ENCODE assay signal across 12 mouse cellular contexts in the genomic region with DNA sequence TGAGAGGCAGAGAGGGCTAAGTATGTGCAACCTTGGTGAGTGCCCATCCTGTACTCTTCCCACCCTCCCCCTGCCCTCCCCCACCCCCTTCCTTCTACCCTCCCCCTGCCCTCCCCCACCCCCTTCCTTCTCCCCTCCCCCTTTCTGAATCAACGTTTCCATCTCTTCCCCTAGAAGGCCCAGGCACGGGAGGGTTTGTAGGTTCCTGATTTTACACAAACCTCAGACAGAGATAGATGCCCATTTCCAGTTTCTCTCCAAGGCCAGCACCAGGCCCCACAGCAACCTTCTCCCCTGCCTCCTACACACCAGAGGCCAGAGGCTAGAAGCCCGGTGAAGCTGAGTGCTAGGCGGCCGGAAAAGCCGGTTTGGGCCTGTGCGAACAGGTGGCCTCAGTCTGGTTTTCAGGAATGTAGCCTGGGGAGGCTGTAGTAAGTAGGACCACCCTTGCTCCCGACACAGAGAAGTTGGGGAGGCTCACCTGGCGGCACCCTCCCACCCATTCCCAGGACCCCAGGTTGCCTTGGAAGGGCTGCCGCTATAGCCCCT. TPM values are rescaled to one million over a fixed set of nuclear protein-coding genes. Genes with fewer than 3 reads are reported as not detected.
DNase-seq lines count a peak whose midpoint lies in the region; ATAC-seq and TF ChIP-seq lines count a peak whose summit lies in the region.
"Had no signal": no experiment of that assay in that cellular context is flagged by ENCODE, and none has a peak within 500 bp of the region (broad histone marks: within the 10 kb centered on the region; RNA-seq: fewer than 3 reads in every experiment).

No protein-coding gene starts in this region.

- peaks cover 10% of the 10 kb centered on the region; the same call in 1 of the 2 replicates for H3K27me3 ChIP-seq in embryonic facial prominence, embryonic 10.5 days (replicated peaks; ENCODE audit: low read depth, poor library complexity, severe bottlenecking)
- no peaks in the 10 kb centered on the region for H3K27me3 ChIP-seq in stomach, embryonic 14.5 days (ENCODE audit: control insufficient read depth, insufficient read depth, low read length)
- H3K27me3 ChIP-seq: liver, embryonic 13.5 days had no signal

- H3K27ac ChIP-seq in embryonic facial prominence, embryonic 10.5 days (replicated peaks): peak overlapping the region; percentile 51
- H3K27ac ChIP-seq in stomach, embryonic 14.5 days (ENCODE audit: low read length): peak overlapping the region; percentile 46
- H3K27ac ChIP-seq in gastrocnemius, adult 2 months: no peak overlapping the region
- H3K27ac ChIP-seq: liver, embryonic 13.5 days had no signal

- WGBS in embryonic facial prominence, embryonic 10.5 days: 63% methylated on average over 10 of the region's 10 CpGs
- WGBS in stomach, embryonic 14.5 days: 37% methylated on average over 10 of the region's 10 CpGs

- peak; percentile 42 to 57 for DNase-seq in lung, adult 18-20 months
- no peak for DNase-seq in lung, postnatal 25 days (ENCODE audit: low spot score)
- peak; percentile 56 for DNase-seq in embryonic facial prominence, embryonic 10.5 days (ENCODE audit: low spot score)
- DNase-seq in kidney, postnatal 25 days: peak; percentile 36 to 77
- DNase-seq in gastrocnemius, adult 2 months: no peak
- no peak for DNase-seq in ovary, postnatal 10 days (ENCODE audit: low spot score)
- DNase-seq: adrenal gland, postnatal 36 days; cerebellum, postnatal 36 days; liver, embryonic 13.5 days had no signal

- intact Hi-C loops in gastrocnemius, adult 2 months (cut with DNase I): loop anchor here (5.0 kb wide), 1 partner anchor 174 kb away; no protein-coding TSS in a partner anchor

- no peak for ATAC-seq in stomach, embryonic 14.5 days (ENCODE audit: insufficient number of reproducible peaks, insufficient read depth, low FRiP score, low read depth)
- ATAC-seq: intestine, postnatal 0 days had no signal

- no peaks in the 10 kb centered on the region for H3K9me3 ChIP-seq in embryonic facial prominence, embryonic 10.5 days
- no peaks in the 10 kb centered on the region for H3K9me3 ChIP-seq in stomach, embryonic 14.5 days (ENCODE audit: control insufficient read depth, low read depth, low read length)
- H3K9me3 ChIP-seq: liver, embryonic 13.5 days had no signal

- H3K9ac ChIP-seq in stomach, embryonic 14.5 days (replicated peaks; ENCODE audit: low read depth, low read length): no peak overlapping the region
- H3K9ac ChIP-seq: liver, embryonic 13.5 days had no signal

- peaks cover 30% of the 10 kb centered on the region for H3K4me1 ChIP-seq in embryonic facial prominence, embryonic 10.5 days
- peaks cover 3% of the 10 kb centered on the region; the same call in 1 of the 2 replicates for H3K4me1 ChIP-seq in stomach, embryonic 14.5 days (ENCODE audit: control insufficient read depth, insufficient read depth, low read length)

- H3K4me3 ChIP-seq in embryonic facial prominence, embryonic 10.5 days: no peak overlapping the region
- H3K4me3 ChIP-seq in stomach, embryonic 14.5 days (ENCODE audit: low read depth, low read length): no peak overlapping the region
- no peak overlapping the region for H3K4me3 ChIP-seq in gastrocnemius, adult 2 months
- H3K4me3 ChIP-seq: liver, embryonic 13.5 days had no signal

- TF ChIP-seq CTCF in gastrocnemius, adult 2 months (IDR thresholded peaks at IDR 0.05): no peak

- no peak overlapping the region for H3K4me2 ChIP-seq in stomach, embryonic 14.5 days (replicated peaks; ENCODE audit: low read depth, low read length)
- H3K4me2 ChIP-seq: liver, embryonic 13.5 days had no signal

- no peaks in the 10 kb centered on the region for H3K36me3 ChIP-seq in embryonic facial prominence, embryonic 10.5 days (replicated peaks)
- no peaks in the 10 kb centered on the region for H3K36me3 ChIP-seq in stomach, embryonic 14.5 days (ENCODE audit: control insufficient read depth, insufficient read depth, low read length)
- H3K36me3 ChIP-seq: G1E; liver, embryonic 13.5 days had no signal

RNA-seq across cellular contexts. Expression of a gene that starts 48.3 kb away (rescaled TPM):
- polyA plus RNA-seq in embryonic facial prominence, embryonic 10.5 days (2016; fragmentation: Nextera tagmentation; extraction: Ambion mirVana): 7.1 and 7.6 TPM in 2 replicates
- 16.1 and 17.0 TPM in 2 replicates for polyA plus RNA-seq in stomach, embryonic 14.5 days (2014; fragmentation: Nextera tagmentation; extraction: Ambion mirVana)
- 1 to 10 TPM; 3.0 to 7.4 TPM for total RNA-seq in gastrocnemius, adult 2 months (2021)

Comparison
In these comparisons a context has a peak if more than half of its experiments do, and no peak if none do; other contexts are left out.
1. DNase-seq: peak in lung, adult 18-20 months (2 of 2), embryonic facial prominence, embryonic 10.5 days (single experiment) and kidney, postnatal 25 days (2 of 2); none in lung, postnatal 25 days (single experiment), gastrocnemius, adult 2 months (single experiment) and ovary, postnatal 10 days (single experiment).